Mouse (Mus musculus) megakaryocyte, embryonic 14.5 days (primary cell): ENCODE data around the gene Morn1.

Source experiments
- FLI1 ChIP-seq: IDR thresholded peaks from 2 replicates; pipeline ENCODE4 v1.6.1; 2012; ENCODE audit warnings: low read length, inconsistent platforms, mixed read lengths
- GATA1 ChIP-seq: IDR thresholded peaks from 3 replicates; pipeline ENCODE4 v1.6.1; 2012; ENCODE audit warnings: mixed read lengths, low read length, inconsistent platforms, borderline replicate concordance

- TF ChIP-seq GATA1 (no peak), FLI1 (no peak)
Measured at GRCm38 (mm10) chr4:155168835-155169252, 82.5 kb downstream of the Morn1 start.
